Comparison of ENCODE assay signal across 21 mouse cellular contexts in the genomic region with DNA sequence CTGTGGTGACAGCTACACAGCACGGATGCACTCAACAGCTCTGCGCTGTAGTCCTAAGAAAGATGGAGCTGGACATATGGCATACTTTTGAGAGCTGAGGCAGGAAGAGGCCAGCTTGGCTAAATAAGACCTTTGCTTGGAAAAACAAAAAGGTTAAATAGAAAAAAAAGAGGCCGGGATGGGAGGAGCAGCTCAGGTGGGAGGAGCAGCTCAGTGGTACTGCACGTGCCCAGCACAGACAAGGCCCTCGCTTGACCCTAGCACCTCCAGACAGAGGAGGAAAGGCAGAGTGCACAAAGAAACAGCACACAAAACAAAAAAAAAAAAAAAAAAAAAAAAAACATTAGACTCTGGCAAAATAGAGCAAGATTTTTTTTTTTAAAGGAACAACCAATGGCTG.
"Had no signal": no experiment of that assay in that cellular context is flagged by ENCODE, and none has a peak within 500 bp of the region (broad histone marks: within the 10 kb centered on the region; RNA-seq: fewer than 3 reads in every experiment).

No protein-coding gene starts in this region.

- DNase-seq: layer of hippocampus, adult 9-11 months; liver, embryonic 13.5 days; lung, embryonic 14.5 days; right cerebral cortex, adult 18-20 months; right cerebral cortex, postnatal 14 days; right cerebral cortex, postnatal 4 days; thymus, adult 2 months; thymus, postnatal 14 days; thymus, postnatal 4 days had no signal

- ATAC-seq: intestine, postnatal 0 days; lung, postnatal 0 days; midbrain, embryonic 15.5 days had no signal

- H3K36me3 ChIP-seq: midbrain, embryonic 15.5 days had no signal

- H3K27me3 ChIP-seq: limb, embryonic 13.5 days; liver, embryonic 13.5 days; midbrain, embryonic 12.5 days; midbrain, embryonic 15.5 days; neural tube, embryonic 12.5 days; neural tube, embryonic 15.5 days had no signal

- H3K9me3 ChIP-seq: limb, embryonic 10.5 days; limb, embryonic 13.5 days; liver, embryonic 13.5 days; midbrain, embryonic 12.5 days; midbrain, embryonic 15.5 days; neural tube, embryonic 12.5 days; neural tube, embryonic 15.5 days had no signal

- H3K27ac ChIP-seq: kidney, postnatal 0 days; layer of hippocampus, adult 2 months; limb, embryonic 10.5 days; limb, embryonic 13.5 days; liver, embryonic 13.5 days; macrophage; midbrain, embryonic 12.5 days; midbrain, embryonic 15.5 days; neural tube, embryonic 12.5 days; neural tube, embryonic 15.5 days; stomach, postnatal 0 days had no signal

- H3K4me3 ChIP-seq: layer of hippocampus, adult 2 months; limb, embryonic 10.5 days; limb, embryonic 13.5 days; liver, embryonic 13.5 days; midbrain, embryonic 12.5 days; midbrain, embryonic 15.5 days; neural tube, embryonic 12.5 days; neural tube, embryonic 15.5 days had no signal

- H3K9ac ChIP-seq: limb, embryonic 13.5 days; liver, embryonic 13.5 days; lung, embryonic 14.5 days; midbrain, embryonic 12.5 days; midbrain, embryonic 15.5 days; neural tube, embryonic 12.5 days; neural tube, embryonic 15.5 days had no signal

- H3K4me2 ChIP-seq: limb, embryonic 13.5 days; liver, embryonic 13.5 days; lung, embryonic 14.5 days; midbrain, embryonic 12.5 days; midbrain, embryonic 15.5 days; neural tube, embryonic 12.5 days; neural tube, embryonic 15.5 days had no signal
